Mouse (Mus musculus) neutrophil, adult 5-6 weeks (primary cell): Measurements from ENCODE around the gene Parva. TPM values are rescaled to one million over a fixed set of nuclear protein-coding genes. Genes with fewer than 3 reads are reported as not detected.

Experiments
- ATAC-seq: fragments of 151-379, 151-347 bp; 2 replicates; pipeline ENCODE4 v1.8.0; 2017; ENCODE audit warnings: mild to moderate bottlenecking, moderate TSS enrichment; ENCODE audit not compliant: insufficient number of reproducible peaks, poor library complexity, low FRiP score, severe bottlenecking; ENCODE audit errors: extremely low read depth
- total RNA-seq: library from RNA; stranded (forward); fragments of 200-1000 nt; gene quantifications from 2 replicates; pipeline ENCODE4 v1.2.3, GENCODE M21; 2017

Parva gene
- total RNA-seq, 1 experiment from 2014 or later: not detected

- ATAC-seq: no peak
Observed at GRCm38 (mm10) chr7:112465920-112466319, 38.6 kb downstream of the Parva start.

- ATAC-seq: no peak
Observed at GRCm38 (mm10) chr7:112466786-112467185, 39.5 kb downstream of the Parva start.

GRCm38 (mm10) chr7:112467687-112468111, 40.4 kb downstream of the Parva start:
- no peak for ATAC-seq

- no peak for ATAC-seq
Observed at GRCm38 (mm10) chr7:112469817-112470216, 42.5 kb downstream of the Parva start.

- no peak for ATAC-seq
Observed at GRCm38 (mm10) chr7:112471316-112471715, 44.0 kb downstream of the Parva start.

GRCm38 (mm10) chr7:112472024-112472707, 44.9 kb downstream of the Parva start:
- no peak for ATAC-seq

- ATAC-seq: no peak
Observed at GRCm38 (mm10) chr7:112472708-112473281, 45.5 kb downstream of the Parva start.

GRCm38 (mm10) chr7:112473649-112474435, 46.5 kb downstream of the Parva start:
- ATAC-seq: no peak

- ATAC-seq: no peak
Observed at GRCm38 (mm10) chr7:112479116-112479515, 51.8 kb downstream of the Parva start.

- no peak for ATAC-seq
Observed at GRCm38 (mm10) chr7:112481031-112481430, 53.7 kb downstream of the Parva start.

- no peak for ATAC-seq
Observed at GRCm38 (mm10) chr7:112482572-112482971, 55.3 kb downstream of the Parva start.

- no peak for ATAC-seq
Observed at GRCm38 (mm10) chr7:112483382-112483781, 56.1 kb downstream of the Parva start.

GRCm38 (mm10) chr7:112490825-112491224, 63.5 kb downstream of the Parva start:
- no peak for ATAC-seq

GRCm38 (mm10) chr7:112491737-112492136, 64.4 kb downstream of the Parva start:
- no peak for ATAC-seq

- ATAC-seq: no peak
Observed at GRCm38 (mm10) chr7:112495950-112496349, 68.6 kb downstream of the Parva start.

- ATAC-seq: no peak
Observed at GRCm38 (mm10) chr7:112496921-112497320, 69.6 kb downstream of the Parva start.

- no peak for ATAC-seq
Observed at GRCm38 (mm10) chr7:112498591-112499301, 71.4 kb downstream of the Parva start.

- ATAC-seq: no peak
Observed at GRCm38 (mm10) chr7:112499453-112500133, 72.3 kb downstream of the Parva start.

- ATAC-seq: no peak
Observed at GRCm38 (mm10) chr7:112500134-112500490, 72.8 kb downstream of the Parva start.
